Mouse (Mus musculus) skeletal muscle tissue, adult 2 months (tissue): ENCODE results near the gene Tlr9.

Experiments
- DNase-seq: peaks from one replicate; pipeline ENCODE4 v3.0.0-alpha.2; 2012; ENCODE audit warnings: low read depth, low spot score

Gene Tlr9

DNA sequence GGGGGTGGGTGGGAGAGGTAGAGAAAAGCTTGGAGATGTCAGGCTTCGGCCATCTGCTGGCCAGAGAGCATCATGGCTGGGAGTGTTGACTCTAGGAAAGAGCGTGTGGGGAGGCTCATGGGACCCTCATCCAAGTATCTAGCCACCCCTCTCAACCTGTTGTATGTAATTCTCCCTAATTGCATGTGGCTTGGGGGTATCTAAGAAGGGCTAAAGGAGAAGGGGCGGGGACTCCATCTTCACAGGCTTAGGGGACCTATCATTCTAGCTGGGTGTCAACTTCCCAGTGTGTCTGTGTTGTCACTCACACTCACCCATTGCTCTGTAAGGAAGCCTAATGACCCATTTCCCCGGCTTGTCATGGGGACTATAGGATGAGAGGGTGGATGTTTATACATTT is 9.4 kb downstream of the Tlr9 start:
- no peak for DNase-seq

- no peak for DNase-seq
These were observed 10.6 kb downstream of the Tlr9 start for GRCm38 (mm10) chr9:106232956-106233355.

DNA sequence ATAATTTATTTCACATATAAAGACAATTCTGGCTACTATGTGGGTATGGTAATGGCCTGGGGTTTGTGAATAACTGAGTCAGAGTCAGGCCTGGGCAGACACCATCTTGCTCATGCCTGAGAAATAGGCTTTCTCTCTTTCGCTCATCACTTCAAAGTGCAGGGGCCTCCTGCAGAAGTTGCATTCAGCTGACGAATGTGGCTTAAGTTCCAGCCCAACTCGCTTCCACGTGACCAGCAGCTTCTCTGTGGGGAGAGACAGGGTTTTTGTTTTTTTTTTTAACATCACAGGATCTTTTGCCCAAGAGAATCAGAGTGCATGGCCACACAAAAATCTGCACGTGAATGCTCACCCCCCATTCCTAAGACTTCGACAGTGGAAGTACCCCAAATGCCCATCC is 11.6 kb downstream of the Tlr9 start:
- DNase-seq = no peak

- peak; percentile 52 for DNase-seq
These were observed 12.9 kb downstream of the Tlr9 start for GRCm38 (mm10) chr9:106235194-106235830.

DNA sequence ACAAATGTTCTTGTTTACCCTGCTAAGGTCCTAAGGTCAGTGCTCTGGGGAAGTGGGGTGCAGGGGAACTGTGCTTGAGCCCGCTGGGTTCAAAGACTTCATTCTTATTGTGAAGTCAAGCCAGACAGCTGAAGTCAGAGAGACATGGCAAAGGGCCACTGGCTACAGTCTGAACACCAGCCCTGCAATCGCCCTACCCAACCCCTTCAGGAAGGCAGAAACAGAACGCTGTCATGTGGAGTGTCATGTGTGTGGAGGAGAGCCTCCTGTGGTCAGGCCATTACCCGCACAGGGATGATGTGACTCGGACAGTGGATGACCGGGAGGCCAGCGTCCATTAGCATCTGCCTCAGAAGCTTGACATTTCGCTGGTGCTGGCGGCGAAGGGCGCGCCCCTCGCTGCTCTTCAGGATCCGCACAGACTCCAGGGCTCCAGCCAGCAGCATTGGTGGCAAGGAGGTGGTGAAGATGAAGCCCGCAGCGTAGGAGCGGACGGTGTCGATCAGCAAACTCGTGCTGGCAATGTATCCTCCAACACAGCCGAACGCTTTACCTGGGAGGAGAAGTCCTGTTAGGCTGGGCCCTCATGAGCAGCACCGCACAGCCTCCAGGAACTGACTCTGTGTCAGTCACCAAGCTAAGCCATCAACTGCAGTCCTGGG is 13.9 kb downstream of the Tlr9 start:
- peak; percentile 54 for DNase-seq

DNA sequence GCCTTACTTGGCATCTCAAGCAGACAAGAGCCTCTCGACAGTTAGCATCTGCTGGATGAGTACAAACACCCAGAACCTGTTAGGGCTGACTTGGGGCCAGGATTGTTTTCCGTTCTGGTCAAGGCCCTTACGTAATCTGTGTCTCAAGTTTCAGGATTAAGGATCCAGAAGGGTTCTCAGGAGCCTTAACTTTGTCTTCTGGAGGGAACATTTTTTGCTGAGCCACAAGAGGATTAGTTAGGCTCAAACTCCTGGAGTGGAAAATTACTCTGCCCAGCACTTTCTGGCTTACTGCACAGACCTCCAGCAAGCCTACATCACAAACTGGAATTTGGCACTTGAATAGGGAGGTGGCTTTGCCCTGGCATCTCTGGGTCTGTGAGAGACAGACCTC is 14.4 kb downstream of the Tlr9 start:
- DNase-seq = peak; percentile 71

DNA sequence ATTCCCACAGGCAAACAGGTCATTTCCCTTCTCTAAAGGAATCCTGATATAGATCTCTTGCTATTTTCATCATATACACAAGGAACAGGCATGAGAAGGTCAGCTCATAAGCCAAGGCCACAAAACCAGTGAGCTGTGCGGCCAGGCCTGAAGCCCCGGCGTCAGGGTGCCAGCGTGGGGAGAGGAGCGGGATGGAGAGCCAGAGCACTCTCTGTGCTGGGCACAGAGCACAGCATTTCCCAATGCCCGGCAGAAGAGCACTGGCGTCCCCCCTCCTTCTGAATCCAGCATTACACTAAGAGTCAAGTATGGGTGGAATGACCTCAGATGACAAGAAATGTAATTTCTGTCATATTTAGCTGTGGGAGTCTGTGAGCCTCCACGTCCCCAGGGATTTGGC is 15.0 kb downstream of the Tlr9 start:
- DNase-seq = no peak

- no peak for DNase-seq
These were observed 15.5 kb downstream of the Tlr9 start for GRCm38 (mm10) chr9:106237878-106238277.

- no peak for DNase-seq
These were observed 19.3 kb downstream of the Tlr9 start for GRCm38 (mm10) chr9:106241541-106242164.

- no peak for DNase-seq
These were observed 20.6 kb downstream of the Tlr9 start for GRCm38 (mm10) chr9:106242813-106243488.

DNA sequence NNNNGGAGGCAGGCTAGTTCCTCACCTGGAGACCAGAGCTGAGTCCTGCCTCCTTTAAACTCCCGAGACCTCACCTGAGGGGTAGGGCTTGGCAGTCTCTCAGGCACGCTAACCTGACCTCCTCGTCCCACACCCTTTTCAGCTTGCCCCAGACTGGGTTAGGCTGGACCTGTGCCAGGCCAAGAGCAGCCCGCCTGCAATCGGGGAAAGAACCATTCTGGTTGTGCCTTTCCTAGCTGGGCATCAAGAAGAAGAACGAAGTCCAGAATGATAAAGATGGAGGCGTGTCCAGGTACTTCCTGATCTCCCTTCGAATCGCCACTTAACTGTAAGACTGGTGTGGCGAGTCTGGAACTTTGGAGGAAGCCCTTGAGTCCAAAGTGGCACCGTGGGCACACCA is 27.2 kb downstream of the Tlr9 start:
- DNase-seq = no peak

- DNase-seq = no peak
These were observed 27.8 kb downstream of the Tlr9 start for GRCm38 (mm10) chr9:106250245-106250644.

GRCm38 (mm10) chr9:106251066-106251465 is 28.7 kb downstream of the Tlr9 start:
- no peak for DNase-seq

- DNase-seq = no peak
These were observed 31.6 kb downstream of the Tlr9 start for GRCm38 (mm10) chr9:106254001-106254400.

GRCm38 (mm10) chr9:106258412-106258811 is 36.0 kb downstream of the Tlr9 start:
- no peak for DNase-seq

GRCm38 (mm10) chr9:106258990-106259389 is 36.6 kb downstream of the Tlr9 start:
- no peak for DNase-seq

GRCm38 (mm10) chr9:106261058-106261457 is 38.7 kb downstream of the Tlr9 start:
- no peak for DNase-seq

GRCm38 (mm10) chr9:106261491-106261890 is 39.1 kb downstream of the Tlr9 start:
- DNase-seq = no peak

DNA sequence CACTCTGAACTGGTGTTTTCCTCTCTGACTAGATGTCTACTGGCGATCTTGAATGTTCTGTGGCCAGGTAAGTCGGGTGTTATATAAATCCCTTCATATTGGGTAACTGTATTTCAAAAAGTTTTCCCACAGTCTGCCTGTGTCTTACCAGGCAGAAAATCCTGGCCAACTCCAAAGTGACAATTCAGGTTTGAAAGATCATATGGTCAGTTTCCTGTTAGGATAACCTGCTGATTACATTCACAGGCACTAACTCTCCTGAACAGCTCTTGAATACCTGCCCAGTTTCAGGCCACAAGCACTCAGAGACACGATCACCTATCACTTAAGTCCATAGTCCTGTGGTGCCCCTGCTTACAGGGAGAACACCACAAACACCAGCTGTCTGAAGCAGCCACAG is 39.7 kb downstream of the Tlr9 start:
- no peak for DNase-seq

- no peak for DNase-seq
These were observed 41.1 kb downstream of the Tlr9 start for GRCm38 (mm10) chr9:106263381-106263924.

GRCm38 (mm10) chr9:106265358-106266075 is 43.1 kb downstream of the Tlr9 start:
- no peak for DNase-seq
